Mouse (Mus musculus) lung, embryonic 15.5 days (tissue): Measurements from ENCODE around the gene Mns1. TPM values are rescaled to one million over a fixed set of nuclear protein-coding genes. Genes with fewer than 3 reads are reported as not detected.
"Not testable (repeated sequence)": the region's sequence is repeated elsewhere in the genome, so short reads cannot be mapped to it uniquely, and the experiment has no call there.

Experiments
- ATAC-seq: fragments of 200-750 bp; cut with Nextera tagmentation; 2 replicates; pipeline ENCODE4 v1.8.0; 2017; ENCODE audit warnings: moderate number of reproducible peaks, borderline replicate concordance; ENCODE audit not compliant: low FRiP score, low TSS enrichment; ENCODE audit errors: extremely low read depth
- H3K27ac ChIP-seq: fragments of 300-500 bp; sonication (generic); 2 replicates; pipeline ENCODE4 v1.5.1; 2015; ENCODE audit warnings: moderate library complexity, mild to moderate bottlenecking, inconsistent platforms
- H3K27me3 ChIP-seq: fragments of 300-500 bp; sonication (generic); 2 replicates; pipeline ENCODE4 v1.6.1; 2015; ENCODE audit warnings: inconsistent platforms
- H3K36me3 ChIP-seq: fragments of 300-500 bp; sonication (generic); 2 replicates; pipeline ENCODE4 v1.6.1; 2015; ENCODE audit warnings: inconsistent platforms
- H3K4me1 ChIP-seq: fragments of 300-500 bp; sonication (generic); 2 replicates; pipeline ENCODE4 v1.6.1; 2015; ENCODE audit warnings: inconsistent platforms
- H3K4me2 ChIP-seq: fragments of 300-500 bp; sonication (generic); 2 replicates; pipeline ENCODE4 v1.6.1; 2015; ENCODE audit warnings: inconsistent platforms, mild to moderate bottlenecking, moderate library complexity
- H3K4me3 ChIP-seq: fragments of 300-500 bp; sonication (generic); 2 replicates; pipeline ENCODE4 v1.5.1; 2015; ENCODE audit warnings: mild to moderate bottlenecking, inconsistent platforms
- H3K9ac ChIP-seq: fragments of 300-500 bp; sonication (generic); 2 replicates; pipeline ENCODE4 v1.6.1; 2015; ENCODE audit warnings: inconsistent platforms
- H3K9me3 ChIP-seq: fragments of 300-500 bp; sonication (generic); 2 replicates; pipeline ENCODE4 v1.6.1; 2016; ENCODE audit warnings: inconsistent platforms
- WGBS: fragments of 180-500 bp; shearing (Covaris S2); methylation state at CpG from one replicate; pipeline ENCODE4 v1.1.7; 2015; 5-methylcytosine and 5-hydroxymethylcytosine counted together
- polyA plus RNA-seq: library from polyadenylated mRNA; unstranded; fragments of >200 nt; fragmentation: Nextera tagmentation; extraction: Ambion mirVana; gene quantifications from 2 replicates; pipeline ENCODE4 v1.2.1, GENCODE M21; 2015

The Mns1 gene
- polyA plus RNA-seq = 27.4 and 30.8 TPM in 2 replicates

- Histone ChIP-seq H3K9me3 (no peaks in the 10 kb centered on the region), H3K27ac (peak within 1 kb of the TSS; percentile 71), H3K4me3 (peak within 1 kb of the TSS; percentile 59), H3K4me2 (peak within 1 kb of the TSS; percentile 98), H3K9ac (peak within 1 kb of the TSS; percentile 44), H3K36me3 (no peaks in the 10 kb centered on the region), H3K27me3 (no peaks in the 10 kb centered on the region), H3K4me1 (peaks cover 15% of the 10 kb centered on the region)
- WGBS = 2% methylated on average over 43 of the region's 43 CpGs
- peak; percentile 99 for ATAC-seq
Measured at GRCm38 (mm10) chr9:72437822-72438701, at the start of gene Mns1. TSS of gene Mns1 (plus strand) at chr9:72438011.

DNA sequence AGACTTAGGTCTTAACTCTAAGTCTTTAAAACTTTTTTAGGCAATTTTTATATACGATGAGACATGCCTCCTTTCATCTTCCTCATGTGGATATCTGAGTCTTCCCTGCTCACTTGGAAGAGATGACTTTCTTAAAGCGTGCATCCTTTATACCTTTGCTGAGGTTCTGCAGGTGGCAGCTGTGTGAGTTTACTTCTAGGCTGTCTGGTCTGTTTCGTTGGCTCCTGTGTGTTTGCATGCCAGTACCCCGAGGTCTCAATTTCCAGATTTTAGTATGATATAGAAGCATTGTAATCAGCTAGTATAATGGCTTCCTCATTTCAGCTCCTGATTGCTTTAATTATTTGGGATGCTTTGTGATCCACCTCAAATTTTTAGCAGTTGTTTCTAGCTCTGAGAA lies 48.9 kb upstream of the Mns1 start:
- no peak overlapping the region for H3K27ac ChIP-seq
- no peaks in the 10 kb centered on the region for H3K27me3 ChIP-seq
- no peaks in the 10 kb centered on the region for H3K9me3 ChIP-seq
- WGBS = 83% methylated on average over 4 of the region's 4 CpGs
- H3K4me1 ChIP-seq = no peaks in the 10 kb centered on the region
- no peak overlapping the region for H3K9ac ChIP-seq
- no peaks in the 10 kb centered on the region for H3K36me3 ChIP-seq
- H3K4me3 ChIP-seq = no peak overlapping the region
- no peak for ATAC-seq
- H3K4me2 ChIP-seq = no peak overlapping the region

DNA sequence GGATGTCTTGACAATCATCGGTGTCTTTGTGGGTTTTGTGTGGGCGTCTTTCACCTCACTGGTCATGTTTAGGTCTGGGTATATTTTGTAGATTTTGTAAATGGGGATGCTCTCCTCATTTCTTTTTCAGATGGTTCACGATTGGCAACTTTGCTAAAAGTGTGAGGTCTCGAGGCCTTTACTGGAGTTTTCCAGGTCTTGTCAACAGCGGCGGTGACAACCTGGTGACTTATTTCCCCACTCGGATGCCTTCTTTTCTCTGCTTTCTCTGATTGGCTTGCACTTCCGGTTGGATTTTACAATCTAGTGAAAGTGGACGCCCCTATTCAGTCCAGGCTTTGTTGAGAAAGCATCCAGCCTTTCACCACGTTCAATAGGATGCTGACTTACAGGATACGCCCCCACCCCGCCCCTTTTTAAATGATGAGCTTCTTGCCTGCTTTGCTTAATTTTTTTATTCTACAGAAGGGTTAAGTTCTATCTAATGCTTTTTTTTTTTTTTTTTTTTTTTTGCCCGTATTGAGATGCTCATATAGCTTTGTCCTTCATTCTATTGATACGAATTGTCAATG lies 48.3 kb upstream of the Mns1 start:
- H3K4me1 ChIP-seq = no peaks in the 10 kb centered on the region

GRCm38 (mm10) chr9:72390321-72391077 lies 47.3 kb upstream of the Mns1 start:
- Histone ChIP-seq H3K4me3 (no peak overlapping the region), H3K4me1 (no peaks in the 10 kb centered on the region), H3K9ac (no peak overlapping the region), H3K4me2 (no peak overlapping the region), H3K27me3 (no peaks in the 10 kb centered on the region), H3K36me3 (no peaks in the 10 kb centered on the region), H3K9me3 (no peaks in the 10 kb centered on the region), H3K27ac (no peak overlapping the region)
- ATAC-seq = no peak
- 76% methylated on average over 12 of the region's 12 CpGs for WGBS

More for the DNA sequence above, 48.3 kb upstream of the Mns1 start:
- WGBS = 71% methylated on average over 14 of the region's 14 CpGs
- no peaks in the 10 kb centered on the region for H3K36me3 ChIP-seq
- ATAC-seq = no peak
- no peak overlapping the region for H3K4me3 ChIP-seq
- no peak overlapping the region for H3K27ac ChIP-seq
- no peaks in the 10 kb centered on the region for H3K27me3 ChIP-seq
- no peaks in the 10 kb centered on the region for H3K9me3 ChIP-seq
- no peak overlapping the region for H3K9ac ChIP-seq
- no peak overlapping the region for H3K4me2 ChIP-seq

GRCm38 (mm10) chr9:72392686-72393085 lies 45.1 kb upstream of the Mns1 start:
- H3K4me3 ChIP-seq = no peak overlapping the region
- 69% methylated on average over 7 of the region's 7 CpGs for WGBS
- H3K27me3 ChIP-seq = no peaks in the 10 kb centered on the region
- no peaks in the 10 kb centered on the region for H3K9me3 ChIP-seq
- no peak for ATAC-seq
- no peak overlapping the region for H3K9ac ChIP-seq
- no peaks in the 10 kb centered on the region for H3K4me1 ChIP-seq
- H3K27ac ChIP-seq = no peak overlapping the region
- H3K4me2 ChIP-seq = no peak overlapping the region
- H3K36me3 ChIP-seq = no peaks in the 10 kb centered on the region

DNA sequence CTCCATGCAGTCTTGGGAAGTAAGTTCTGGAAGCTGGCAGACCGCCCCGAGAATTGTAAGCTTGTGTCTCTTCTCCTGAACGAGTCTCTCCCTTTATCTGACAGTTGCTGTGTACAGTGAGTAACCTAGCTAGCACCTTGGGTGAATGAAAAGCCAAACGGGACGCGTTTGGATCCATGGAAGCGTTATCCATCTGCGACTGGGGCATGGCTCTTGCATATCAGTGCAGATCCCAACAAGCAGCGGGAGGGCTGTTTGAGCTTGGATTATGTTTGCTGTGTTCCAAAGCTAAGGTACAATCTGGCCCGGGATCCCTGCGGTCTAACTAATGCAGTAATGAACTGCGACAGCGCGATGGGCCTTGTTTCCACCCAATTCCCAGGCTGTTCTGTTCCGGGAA lies 44.6 kb upstream of the Mns1 start:
- H3K36me3 ChIP-seq = no peaks in the 10 kb centered on the region
- H3K4me2 ChIP-seq = no peak overlapping the region
- no peak overlapping the region for H3K9ac ChIP-seq
- 82% methylated on average over 15 of the region's 15 CpGs for WGBS
- H3K4me3 ChIP-seq = no peak overlapping the region
- ATAC-seq = no peak
- H3K27ac ChIP-seq = no peak overlapping the region
- no peaks in the 10 kb centered on the region for H3K9me3 ChIP-seq
- H3K4me1 ChIP-seq = no peaks in the 10 kb centered on the region
- H3K27me3 ChIP-seq = no peaks in the 10 kb centered on the region

- Histone ChIP-seq H3K4me2 (no peak overlapping the region), H3K9me3 (no peaks in the 10 kb centered on the region)
Measured at GRCm38 (mm10) chr9:72393869-72394341, 43.9 kb upstream of the Mns1 start.

GRCm38 (mm10) chr9:72400121-72400520 lies 37.7 kb upstream of the Mns1 start:
- Histone ChIP-seq H3K9me3 (no peaks in the 10 kb centered on the region), H3K4me1 (no peaks in the 10 kb centered on the region), H3K9ac (no peak overlapping the region), H3K27ac (no peak overlapping the region), H3K4me3 (no peak overlapping the region), H3K27me3 (no peaks in the 10 kb centered on the region), H3K4me2 (no peak overlapping the region), H3K36me3 (no peaks in the 10 kb centered on the region)
- WGBS = 50% methylated on average over 4 of the region's 4 CpGs
- ATAC-seq = no peak

More at GRCm38 (mm10) chr9:72393869-72394341, 43.9 kb upstream of the Mns1 start:
- no peak overlapping the region for H3K27ac ChIP-seq
- WGBS = 61% methylated on average over 8 of the region's 8 CpGs
- no peaks in the 10 kb centered on the region for H3K27me3 ChIP-seq
- no peak overlapping the region for H3K4me3 ChIP-seq
- H3K9ac ChIP-seq = no peak overlapping the region
- no peak for ATAC-seq
- H3K4me1 ChIP-seq = no peaks in the 10 kb centered on the region
- H3K36me3 ChIP-seq = no peaks in the 10 kb centered on the region

DNA sequence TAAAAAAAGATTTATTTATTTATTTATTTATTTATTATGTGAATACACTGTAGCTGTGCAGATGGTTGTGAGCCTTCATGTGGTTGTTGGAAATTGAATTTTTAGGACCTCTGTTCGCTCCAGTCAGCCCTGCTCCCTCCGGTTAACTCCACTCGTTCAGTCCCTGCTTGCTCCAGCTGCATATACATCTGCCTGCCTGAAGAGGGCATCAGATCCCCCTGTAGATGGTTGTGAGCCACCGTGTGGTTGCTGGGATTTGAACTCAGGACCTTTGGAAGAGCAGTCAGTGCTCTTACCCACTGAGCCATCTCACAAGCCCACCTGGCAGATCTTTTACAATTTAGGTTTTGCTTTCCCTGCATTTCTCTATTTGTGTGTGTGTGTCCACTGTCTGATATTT lies 36.0 kb upstream of the Mns1 start:
- not testable (repeated sequence) for H3K4me2 ChIP-seq, H3K4me3 ChIP-seq, H3K27me3 ChIP-seq, H3K4me1 ChIP-seq, H3K27ac ChIP-seq, H3K36me3 ChIP-seq, ATAC-seq, H3K9me3 ChIP-seq, H3K9ac ChIP-seq
- WGBS = 71% methylated on average over 4 of the region's 4 CpGs

DNA sequence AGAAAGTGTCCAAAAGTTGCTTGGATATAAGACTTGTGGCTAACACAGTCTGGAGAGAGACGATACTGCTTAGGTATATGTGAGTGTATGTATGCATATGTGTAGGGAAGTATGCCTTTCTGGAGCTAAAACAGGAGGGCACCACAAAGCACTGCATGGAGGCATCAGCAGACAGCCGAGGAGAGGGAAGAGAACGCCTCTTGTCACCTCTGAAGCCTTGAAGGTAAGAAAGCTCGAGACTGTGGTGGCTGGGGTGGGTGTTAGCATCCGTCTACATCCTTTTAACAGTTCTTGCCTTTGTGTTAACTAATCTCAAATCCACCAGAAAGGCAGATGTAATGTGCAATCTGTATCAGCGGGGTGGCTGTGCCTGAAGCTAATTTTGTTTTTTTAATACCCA lies 34.4 kb upstream of the Mns1 start:
- ATAC-seq = no peak
- no peaks in the 10 kb centered on the region for H3K27me3 ChIP-seq
- no peak overlapping the region for H3K4me3 ChIP-seq

DNA sequence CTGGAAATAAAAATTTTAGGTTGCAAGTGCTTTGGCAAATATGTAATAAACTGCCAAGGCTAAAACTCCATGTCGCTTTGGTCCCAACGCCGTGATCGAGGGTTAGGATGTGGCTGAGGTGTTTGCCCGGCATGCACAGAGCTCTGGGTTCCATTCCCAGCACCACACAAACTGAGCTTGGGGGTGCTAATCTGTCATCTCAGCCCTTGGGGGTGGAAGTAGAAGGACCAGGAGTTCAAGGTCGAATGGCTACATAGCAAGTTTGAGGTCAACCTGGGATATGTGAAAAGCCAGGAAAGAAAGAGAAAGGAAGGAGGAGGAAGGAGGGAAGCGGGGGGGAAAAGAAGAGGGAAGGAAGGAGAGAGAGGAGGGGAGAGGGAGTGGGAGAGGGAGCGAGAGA lies 33.4 kb upstream of the Mns1 start:
- Histone ChIP-seq H3K9ac (no peak overlapping the region), H3K27me3 (no peaks in the 10 kb centered on the region), H3K4me1 (0 out of 2 replicates have a peak, but pooled peaks cover 4% of the 10 kb centered on the region), H3K4me3 (no peak overlapping the region), H3K4me2 (no peak overlapping the region), H3K9me3 (no peaks in the 10 kb centered on the region), H3K36me3 (no peaks in the 10 kb centered on the region), H3K27ac (no peak overlapping the region)
- ATAC-seq = no peak
- WGBS = 83% methylated on average over 8 of the region's 8 CpGs

More for the DNA sequence above, 34.4 kb upstream of the Mns1 start:
- Histone ChIP-seq H3K4me1 (no peaks in the 10 kb centered on the region), H3K27ac (no peak overlapping the region), H3K4me2 (no peak overlapping the region), H3K9ac (no peak overlapping the region), H3K36me3 (no peaks in the 10 kb centered on the region), H3K9me3 (no peaks in the 10 kb centered on the region)
- WGBS = 67% methylated on average over 6 of the region's 6 CpGs
